Mouse (Mus musculus) testis, adult 2 months (tissue): ENCODE data around the gene Yrdc.

Experiments used
- CTCF ChIP-seq: fragments of 200-500 bp; IDR thresholded peaks from 2 replicates; pipeline ENCODE4 v1.5.1; 2012; ENCODE audit warnings: low read depth, mild to moderate bottlenecking, inconsistent platforms, low read length, moderate library complexity; ENCODE audit not compliant: control insufficient read depth, insufficient read depth, insufficient replicate concordance
- POLR2A ChIP-seq: fragments of 200-500 bp; IDR thresholded peaks from 2 replicates; pipeline ENCODE4 v1.6.1; 2012; ENCODE audit warnings: low read depth, mild to moderate bottlenecking, inconsistent platforms, low read length, moderate library complexity; ENCODE audit not compliant: control insufficient read depth

GRCm38 (mm10) chr4:124809136-124809883 is 41.2 kb upstream of the Yrdc start:
- TF ChIP-seq POLR2A (no peak), CTCF (no peak)
